Mouse (Mus musculus) MEL (cell line): ENCODE measurements around the gene Lrrc4.

ENCODE experiments used
- CTCF ChIP-seq, 3 experiments: IDR thresholded peaks in 2 of 3; conservative IDR thresholded peaks in 1 of 3; 2 replicates each; pipeline ENCODE4 v1.5.1; 2011 to 2012; ENCODE audit warnings: low read length in 3 of 3, low read depth in 2 of 3, mild to moderate bottlenecking in 2 of 3, improper control_type of control experiment in 1 of 3, inconsistent platforms in 1 of 3, mixed read lengths in 1 of 3, moderate library complexity in 1 of 3; ENCODE audit not compliant: control insufficient read depth in 1 of 3, insufficient read depth in 1 of 3, poor library complexity in 1 of 3, severe bottlenecking in 1 of 3
- E2F4 ChIP-seq: IDR thresholded peaks from 2 replicates; pipeline ENCODE4 v1.6.1; 2011; ENCODE audit warnings: low read depth, low read length, improper control_type of control experiment, borderline replicate concordance
- GATA1 ChIP-seq: IDR thresholded peaks from 2 replicates; pipeline ENCODE4 v1.6.1; 2011; ENCODE audit warnings: low read depth, low read length, improper control_type of control experiment
- HCFC1 ChIP-seq: IDR thresholded peaks from 2 replicates; pipeline ENCODE4 v1.6.1; 2012; ENCODE audit warnings: low read depth, mild to moderate bottlenecking, inconsistent platforms, low read length, improper control_type of control experiment, moderate library complexity
- MAZ ChIP-seq: IDR thresholded peaks from 2 replicates; pipeline ENCODE4 v1.6.1; 2012; ENCODE audit warnings: low read depth, mild to moderate bottlenecking, inconsistent platforms, low read length, improper control_type of control experiment
- POLR2A ChIP-seq, 2 experiments: IDR thresholded peaks; 2 replicates each; pipeline ENCODE4 v1.6.1; 2011 to 2012; ENCODE audit warnings: low read length in 2 of 2, mild to moderate bottlenecking in 2 of 2, control low read depth in 1 of 2, improper control_type of control experiment in 1 of 2, low read depth in 1 of 2, moderate library complexity in 1 of 2; ENCODE audit not compliant: control insufficient read depth in 1 of 2, insufficient read depth in 1 of 2, poor library complexity in 1 of 2
- POLR2AphosphoS2 ChIP-seq: IDR thresholded peaks from 2 replicates; pipeline ENCODE4 v1.6.1; 2011; ENCODE audit warnings: low read length, improper control_type of control experiment
- POLR2AphosphoS5 ChIP-seq: IDR thresholded peaks from 2 replicates; pipeline ENCODE4 v1.6.1; 2012; ENCODE audit warnings: low read depth, borderline replicate concordance, mild to moderate bottlenecking, inconsistent platforms, low read length, moderate library complexity, mixed read lengths
- SIN3A ChIP-seq: IDR thresholded peaks from 2 replicates; pipeline ENCODE4 v1.6.1; 2012; ENCODE audit warnings: low read length, improper control_type of control experiment, inconsistent platforms
- TAL1 ChIP-seq: IDR thresholded peaks from 2 replicates; pipeline ENCODE4 v1.6.1; 2012; ENCODE audit warnings: mild to moderate bottlenecking, inconsistent platforms, low read length, moderate library complexity, mixed read lengths
- TBP ChIP-seq: IDR thresholded peaks from 2 replicates; pipeline ENCODE4 v1.8.0; 2011; ENCODE audit warnings: low read depth, low read length, improper control_type of control experiment
- ZKSCAN1 ChIP-seq: IDR thresholded peaks from 2 replicates; pipeline ENCODE4 v1.6.1; 2012; ENCODE audit warnings: low read depth, mild to moderate bottlenecking, inconsistent platforms, low read length, improper control_type of control experiment, moderate library complexity
- ZMIZ1 ChIP-seq: IDR thresholded peaks from 2 replicates; pipeline ENCODE4 v1.6.1; 2012; ENCODE audit warnings: low read depth, mild to moderate bottlenecking, inconsistent platforms, low read length, improper control_type of control experiment, moderate library complexity

- TF ChIP-seq GATA1 (no peak), E2F4 (no peak), CTCF (IDR thresholded peaks at IDR 0.05 in 2 of 3, conservative IDR thresholded peaks at IDR 0.05 in 1 of 3; ENCODE audit: control insufficient read depth in 1 of 3, insufficient read depth in 1 of 3, low read depth in 2 of 3, low read length in 3 of 3, poor library complexity in 1 of 3, severe bottlenecking in 1 of 3) (no peak), MAZ (no peak), ZMIZ1 (no peak), SIN3A (no peak), POLR2AphosphoS5 (no peak), POLR2A (IDR thresholded peaks at IDR 0.05; ENCODE audit: control insufficient read depth in 1 of 2, insufficient read depth in 1 of 2, low read depth in 1 of 2, low read length in 2 of 2, poor library complexity in 1 of 2) (no peak), TAL1 (no peak), HCFC1 (no peak), ZKSCAN1 (no peak), POLR2AphosphoS2 (no peak), TBP (no peak)
Measured at GRCm38 (mm10) chr6:28640088-28640487, 191.5 kb downstream of the Lrrc4 start.
